Mouse (Mus musculus) left cerebral cortex, adult 18-20 months (tissue): ENCODE data around the gene Lrriq4. TPM values are rescaled to one million over a fixed set of nuclear protein-coding genes. Genes with fewer than 3 reads are reported as not detected.

ENCODE experiments used
- DNase-seq, 2 experiments: peaks; one replicate each; pipeline ENCODE4 v3.0.0; 2021 to 2022; ENCODE audit warnings: low spot score in 2 of 2, mixed read lengths in 1 of 2
- long read RNA-seq, 2 experiments: library from polyadenylated mRNA; stranded (forward); transcript quantifications; one replicate each; pipeline ENCODE4 v2.0.0; 2021
- total RNA-seq, 2 experiments: library from RNA; stranded (reverse); gene quantifications; 2 replicates each; pipeline ENCODE4 v1.2.3; 2021

The Lrriq4 gene
- not detected for total RNA-seq
- long read RNA-seq, experiment 1: 0 reads
- long read RNA-seq, experiment 2: 0 reads

GRCm38 (mm10) chr3:30644207-30644606 is at the start of gene Lrriq4:
Gene Lrriq4, plus strand, starts transcription at chr3:30644507.
- no peak for DNase-seq

- peak; percentile 23 to 39 for DNase-seq
Measured at GRCm38 (mm10) chr3:30595111-30595832, 49.0 kb upstream of the Lrriq4 start.

GRCm38 (mm10) chr3:30597271-30597670 is 47.0 kb upstream of the Lrriq4 start:
- no peak for DNase-seq

GRCm38 (mm10) chr3:30599711-30600545 is 44.4 kb upstream of the Lrriq4 start, which contains the start of gene Actrt3:
Gene Actrt3, minus strand, starts transcription at chr3:30599939.
- DNase-seq: peak; percentile 43 to 65

GRCm38 (mm10) chr3:30600717-30601116 is 43.6 kb upstream of the Lrriq4 start:
- peak; percentile 26 to 46 for DNase-seq

GRCm38 (mm10) chr3:30601175-30601574 is 43.1 kb upstream of the Lrriq4 start:
- peak; percentile 89 to 92 for DNase-seq

- DNase-seq: no peak
Measured at GRCm38 (mm10) chr3:30601610-30602064, 42.7 kb upstream of the Lrriq4 start.

GRCm38 (mm10) chr3:30602065-30602739 is 42.1 kb upstream of the Lrriq4 start, which contains the start of gene Mynn:
Gene Mynn, plus strand, starts transcription at chr3:30602065.
- peak; percentile 94 to 98 for DNase-seq

- no peak for DNase-seq
Measured at GRCm38 (mm10) chr3:30602740-30603098, 41.6 kb upstream of the Lrriq4 start.

GRCm38 (mm10) chr3:30603256-30603655 is 41.1 kb upstream of the Lrriq4 start:
- no peak for DNase-seq

- no peak for DNase-seq
Measured at GRCm38 (mm10) chr3:30608999-30609398, 35.3 kb upstream of the Lrriq4 start.

GRCm38 (mm10) chr3:30610930-30611329 is 33.4 kb upstream of the Lrriq4 start:
- no peak for DNase-seq

- no peak for DNase-seq
Measured at GRCm38 (mm10) chr3:30620132-30620531, 24.2 kb upstream of the Lrriq4 start.

- DNase-seq: no peak
Measured at GRCm38 (mm10) chr3:30633681-30634080, 10.6 kb upstream of the Lrriq4 start.

- no peak for DNase-seq
Measured at GRCm38 (mm10) chr3:30635629-30636028, 8.7 kb upstream of the Lrriq4 start.

GRCm38 (mm10) chr3:30646761-30647160 is 2.5 kb downstream of the Lrriq4 start:
- no peak for DNase-seq

- no peak for DNase-seq
Measured at GRCm38 (mm10) chr3:30647440-30648090, 3.3 kb downstream of the Lrriq4 start, which contains the start of gene Lrrc34. Gene Lrrc34, minus strand, starts transcription at chr3:30647869.

GRCm38 (mm10) chr3:30648466-30648865 is 4.2 kb downstream of the Lrriq4 start:
- DNase-seq: no peak

GRCm38 (mm10) chr3:30650062-30650841 is 5.9 kb downstream of the Lrriq4 start:
- peak; percentile 4 to 8 for DNase-seq

- DNase-seq: no peak
Measured at GRCm38 (mm10) chr3:30655937-30656336, 11.6 kb downstream of the Lrriq4 start.
